Comparison of ENCODE assay signal across 23 mouse cellular contexts in the genomic region with DNA sequence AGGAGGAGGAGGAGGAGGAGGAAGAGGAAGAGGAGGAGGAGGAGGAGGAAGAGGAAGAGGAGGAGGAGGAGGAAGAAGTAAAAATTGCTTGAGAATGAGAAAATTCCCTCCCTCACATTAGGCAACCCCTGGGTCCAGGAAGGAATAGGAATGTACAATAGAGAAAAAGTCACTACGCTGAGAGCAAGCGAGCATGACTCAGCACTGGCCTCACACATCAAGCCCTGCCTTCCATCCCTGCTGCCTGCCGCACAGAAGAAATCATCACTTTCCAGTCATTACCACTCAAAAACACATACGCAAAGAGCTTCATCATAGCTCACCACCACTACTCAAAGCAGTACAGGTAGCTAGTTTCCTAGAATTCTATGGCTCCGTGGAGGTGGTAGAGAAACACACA. TPM values are rescaled to one million over a fixed set of nuclear protein-coding genes. Genes with fewer than 3 reads are reported as not detected.
DNase-seq lines count a peak whose midpoint lies in the region; ATAC-seq lines count a peak whose summit lies in the region.
"Had no signal": no experiment of that assay in that cellular context is flagged by ENCODE, and none has a peak within 500 bp of the region (broad histone marks: within the 10 kb centered on the region; RNA-seq: fewer than 3 reads in every experiment).

No protein-coding gene starts in this region.

- no peak overlapping the region for H3K9ac ChIP-seq in forebrain, embryonic 13.5 days
- H3K9ac ChIP-seq: embryonic facial prominence, embryonic 13.5 days; hindbrain, embryonic 14.5 days; intestine, embryonic 15.5 days had no signal

- DNase-seq in 3T3-L1 (ENCODE audit: low read depth, low spot score) (peak; percentile 44), NIH3T3 (ENCODE audit: low read depth) (peak; percentile 60)
- no peak for DNase-seq in cerebellum, adult 9-11 months
- DNase-seq in adrenal gland, adult 18-20 months (ENCODE audit: low spot score in 2 of 2) = no peak
- DNase-seq: adrenal gland, adult 8-10 months; adrenal gland, postnatal 36 days; cerebellum, adult 11 months; cerebellum, adult 8-10 months; cerebellum, postnatal 25 days; gastrocnemius, adult 2 months; gastrocnemius, postnatal 25 days; heart, postnatal 10 days; kidney, adult 18-20 months had no signal

- H3K4me1 ChIP-seq in forebrain, embryonic 13.5 days = no peaks in the 10 kb centered on the region
- H3K4me1 ChIP-seq: embryonic facial prominence, embryonic 13.5 days; hindbrain, embryonic 10.5 days; intestine, embryonic 15.5 days had no signal

- no peaks in the 10 kb centered on the region for H3K27me3 ChIP-seq in forebrain, embryonic 13.5 days
- H3K27me3 ChIP-seq: embryonic facial prominence, embryonic 13.5 days; intestine, embryonic 15.5 days had no signal

- no peaks in the 10 kb centered on the region for H3K36me3 ChIP-seq in forebrain, embryonic 13.5 days (ENCODE audit: poor library complexity, severe bottlenecking)
- H3K36me3 ChIP-seq: hindbrain, embryonic 10.5 days; intestine, embryonic 15.5 days had no signal

- WGBS in forebrain, embryonic 13.5 days = 86% methylated on average over 5 of the region's 5 CpGs

- H3K27ac ChIP-seq in forebrain, embryonic 13.5 days = no peak overlapping the region
- H3K27ac ChIP-seq: embryonic facial prominence, embryonic 13.5 days; gastrocnemius, adult 2 months; hindbrain, embryonic 10.5 days; hindbrain, embryonic 14.5 days; intestine, embryonic 15.5 days had no signal

- H3K4me3 ChIP-seq in forebrain, embryonic 13.5 days = no peak overlapping the region
- H3K4me3 ChIP-seq: embryonic facial prominence, embryonic 13.5 days; gastrocnemius, adult 2 months; hindbrain, embryonic 10.5 days; intestine, embryonic 15.5 days had no signal

- peak; percentile 76 for ATAC-seq in common myeloid progenitor, adult 5-6 weeks (replicated peaks; ENCODE audit: low read depth, poor library complexity, severe bottlenecking)
- 0 out of 2 replicates have a peak, but pooled peaks have one; percentile 31 for ATAC-seq in megakaryocyte-erythroid progenitor cell, adult 5-6 weeks (replicated peaks; ENCODE audit: low FRiP score, low TSS enrichment, poor library complexity, severe bottlenecking)
- ATAC-seq in forebrain, embryonic 13.5 days = no peak
- ATAC-seq: forebrain, embryonic 14.5 days; intestine, embryonic 15.5 days had no signal

- no peak overlapping the region for H3K4me2 ChIP-seq in forebrain, embryonic 13.5 days
- H3K4me2 ChIP-seq: embryonic facial prominence, embryonic 13.5 days; hindbrain, embryonic 14.5 days; intestine, embryonic 15.5 days had no signal

- H3K9me3 ChIP-seq in forebrain, embryonic 13.5 days (replicated peaks) = no peaks in the 10 kb centered on the region
- H3K9me3 ChIP-seq: embryonic facial prominence, embryonic 13.5 days; hindbrain, embryonic 10.5 days; intestine, embryonic 15.5 days had no signal

RNA-seq across cellular contexts. Expression of a gene that starts 20.4 kb away (rescaled TPM):
- not detected in 2 replicates for total RNA-seq in common myeloid progenitor, adult 5-6 weeks (2017)
- not detected in 2 replicates for total RNA-seq in megakaryocyte-erythroid progenitor cell, adult 5-6 weeks (2014; fragmentation: Nextera tagmentation)
- not detected in 2 replicates for total RNA-seq in megakaryocyte-erythroid progenitor cell, adult 5-6 weeks (2017)
- 1 to 10 TPM; 1.1 to 1.4 TPM for total RNA-seq in adrenal gland, adult 18-20 months (2021)
- polyA plus RNA-seq in forebrain, embryonic 13.5 days (2015; fragmentation: Nextera tagmentation; extraction: Ambion mirVana) = not detected in 2 replicates
- total RNA-seq: gastrocnemius, adult 2 months; gastrocnemius, postnatal 25 days; heart, postnatal 10 days had no signal
- polyA plus RNA-seq: C2C12; embryonic facial prominence, embryonic 13.5 days; forebrain, embryonic 14.5 days; intestine, embryonic 15.5 days had no signal

RNA-seq across cellular contexts. Expression of a gene that starts 28.6 kb away (rescaled TPM):
- total RNA-seq in common myeloid progenitor, adult 5-6 weeks (2017) = not detected in 2 replicates
- total RNA-seq in megakaryocyte-erythroid progenitor cell, adult 5-6 weeks (2014; fragmentation: Nextera tagmentation) = not detected in 2 replicates
- total RNA-seq in megakaryocyte-erythroid progenitor cell, adult 5-6 weeks (2017) = not detected in 2 replicates
- not detected for total RNA-seq in adrenal gland, adult 18-20 months (2021)
- not detected in 2 replicates for polyA plus RNA-seq in forebrain, embryonic 13.5 days (2015; fragmentation: Nextera tagmentation; extraction: Ambion mirVana)
- total RNA-seq: adrenal gland, adult 8-10 months; adrenal gland, postnatal 36 days; gastrocnemius, adult 2 months; gastrocnemius, postnatal 25 days; heart, postnatal 10 days had no signal
- polyA plus RNA-seq: C2C12; heart, embryonic 14.5 days; intestine, embryonic 15.5 days had no signal

RNA-seq across cellular contexts. Expression of a gene that starts 29.1 kb away (rescaled TPM):
- 0.24 and 1.1 TPM in 2 replicates for total RNA-seq in common myeloid progenitor, adult 5-6 weeks (2017)
- 0.57 and 5.3 TPM in 2 replicates for total RNA-seq in megakaryocyte-erythroid progenitor cell, adult 5-6 weeks (2014; fragmentation: Nextera tagmentation)
- total RNA-seq in megakaryocyte-erythroid progenitor cell, adult 5-6 weeks (2017) = 0.23 and 1.8 TPM in 2 replicates
- 10 to 100 TPM; 11.7 to 14.2 TPM for total RNA-seq in adrenal gland, adult 18-20 months (2021)
- 1.4 and 3.3 TPM in 2 replicates for polyA plus RNA-seq in forebrain, embryonic 13.5 days (2015; fragmentation: Nextera tagmentation; extraction: Ambion mirVana)

Comparison
In these comparisons a context has a peak if more than half of its experiments do, and no peak if none do; other contexts are left out.
1. DNase-seq: peak in 3T3-L1 (single experiment) and NIH3T3 (single experiment); none in cerebellum, adult 9-11 months (single experiment) and adrenal gland, adult 18-20 months (0 of 2).